Mouse (Mus musculus) cortical plate, adult 2 months (tissue): ENCODE data around the gene Klhl32.

ENCODE experiments used
- CTCF ChIP-seq: fragments of 200-500 bp; IDR thresholded peaks from 2 replicates; pipeline ENCODE4 v1.5.1; 2011; ENCODE audit warnings: mild to moderate bottlenecking, control low read depth, low read length; ENCODE audit not compliant: insufficient read depth; ENCODE audit errors: extremely low read depth
- POLR2A ChIP-seq: fragments of 200-500 bp; IDR thresholded peaks from 2 replicates; pipeline ENCODE4 v1.6.1; 2011; ENCODE audit warnings: mild to moderate bottlenecking, low read length, control low read depth; ENCODE audit not compliant: insufficient read depth; ENCODE audit errors: extremely low read depth

- TF ChIP-seq CTCF = no peak
- no peak for TF ChIP-seq POLR2A
These were observed 46.4 kb upstream of the Klhl32 start for GRCm38 (mm10) chr4:24897351-24897750.
